In the genomic region with DNA sequence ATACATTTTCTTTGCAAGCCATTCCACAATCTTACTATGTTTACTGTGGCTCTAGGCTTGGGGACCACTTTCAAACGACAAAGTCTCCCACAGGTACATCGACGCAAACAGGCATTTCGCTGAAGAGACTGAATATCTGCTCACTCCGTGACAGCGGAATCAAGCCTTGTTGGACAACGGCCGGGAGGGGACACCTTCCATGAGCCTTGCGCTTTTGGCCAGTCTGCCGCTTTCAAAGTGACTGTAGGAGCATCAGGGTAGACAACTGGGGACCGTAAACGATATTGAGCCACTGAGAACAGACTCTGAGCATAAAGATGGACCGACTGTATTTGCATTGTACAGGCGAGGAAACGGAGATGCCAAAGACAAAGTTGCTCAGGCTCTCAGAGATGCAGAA, we compare ENCODE assay signal across 9 mouse cellular contexts. TPM values are rescaled to one million over a fixed set of nuclear protein-coding genes. Genes with fewer than 3 reads are reported as not detected.
DNase-seq lines count a peak whose midpoint lies in the region; ATAC-seq and TF ChIP-seq lines count a peak whose summit lies in the region.
"Had no signal": no experiment of that assay in that cellular context is flagged by ENCODE, and none has a peak within 500 bp of the region (broad histone marks: within the 10 kb centered on the region; RNA-seq: fewer than 3 reads in every experiment).

No protein-coding gene starts in this region.

- H3K4me1 ChIP-seq in heart, embryonic 13.5 days = peaks cover 24% of the 10 kb centered on the region
- peaks cover 67% of the 10 kb centered on the region for H3K4me1 ChIP-seq in G1E (ENCODE audit: insufficient read depth, low read depth, low read length)
- H3K4me1 ChIP-seq in hindbrain, embryonic 10.5 days (replicated peaks) = peaks cover 11% of the 10 kb centered on the region
- H3K4me1 ChIP-seq in liver, embryonic 15.5 days (replicated peaks) = peaks cover 67% of the 10 kb centered on the region

- H3K27me3 ChIP-seq in heart, embryonic 13.5 days (replicated peaks) = no peaks in the 10 kb centered on the region
- no peaks in the 10 kb centered on the region for H3K27me3 ChIP-seq in G1E (ENCODE audit: insufficient read depth, low read length)
- no peaks in the 10 kb centered on the region for H3K27me3 ChIP-seq in hindbrain, embryonic 10.5 days (ENCODE audit: insufficient read depth, poor library complexity, severe bottlenecking)
- no peaks in the 10 kb centered on the region for H3K27me3 ChIP-seq in liver, embryonic 15.5 days

- peak overlapping the region; percentile 93 for H3K27ac ChIP-seq in heart, embryonic 13.5 days (replicated peaks)
- peak overlapping the region; percentile 96 for H3K27ac ChIP-seq in hindbrain, embryonic 10.5 days
- H3K27ac ChIP-seq in liver, embryonic 15.5 days (replicated peaks) = peak overlapping the region; percentile 95

- peak overlapping the region; percentile 91 for H3K4me2 ChIP-seq in heart, embryonic 13.5 days
- H3K4me2 ChIP-seq in liver, embryonic 15.5 days = peak overlapping the region; percentile 89

- no peak for DNase-seq in heart, postnatal 4 days
- no peak for DNase-seq in G1E (ENCODE audit: low spot score)
- no peak for DNase-seq in hindbrain, embryonic 10.5 days (ENCODE audit: low spot score)
- no peak for DNase-seq in layer of hippocampus, adult 8-10 months (ENCODE audit: low spot score in 2 of 2)
- DNase-seq in frontal cortex, postnatal 14 days (ENCODE audit: low spot score in 2 of 2) = no peak
- no peak for DNase-seq in urinary bladder, postnatal 4 days (ENCODE audit: low spot score in 2 of 2)
- DNase-seq: kidney, adult 18-20 months had no signal

- no peaks in the 10 kb centered on the region for H3K9me3 ChIP-seq in heart, embryonic 13.5 days
- H3K9me3 ChIP-seq in G1E (replicated peaks) = 0 out of 2 replicates have a peak, but pooled peaks cover 2% of the 10 kb centered on the region
- H3K9me3 ChIP-seq in hindbrain, embryonic 10.5 days = no peaks in the 10 kb centered on the region
- H3K9me3 ChIP-seq in liver, embryonic 15.5 days (replicated peaks) = no peaks in the 10 kb centered on the region

- peak overlapping the region; percentile 93 for H3K9ac ChIP-seq in heart, embryonic 13.5 days
- peak overlapping the region; percentile 73 for H3K9ac ChIP-seq in liver, embryonic 15.5 days

- 84% methylated on average over 15 of the region's 15 CpGs for WGBS in heart, embryonic 13.5 days
- WGBS in hindbrain, embryonic 10.5 days = 91% methylated on average over 15 of the region's 15 CpGs
- WGBS in liver, embryonic 15.5 days (ENCODE audit: insufficient replicate concordance) = 79% methylated on average over 15 of the region's 15 CpGs

- no peak for TF ChIP-seq CTCF in G1E (IDR thresholded peaks at IDR 0.05; ENCODE audit: low read depth, low read length)

- ATAC-seq in heart, embryonic 13.5 days (ENCODE audit: extremely low read depth, insufficient number of reproducible peaks, low FRiP score, low TSS enrichment) = no peak
- ATAC-seq in G1E (ENCODE audit: extremely low read depth, insufficient number of reproducible peaks, low FRiP score, poor library complexity, severe bottlenecking) = no peak
- ATAC-seq in liver, embryonic 15.5 days (ENCODE audit: insufficient read depth) = no peak

- H3K4me3 ChIP-seq in heart, embryonic 13.5 days = peak overlapping the region; percentile 77
- H3K4me3 ChIP-seq in G1E (ENCODE audit: low read depth, low read length) = peak overlapping the region; percentile 82
- peak overlapping the region; percentile 70 for H3K4me3 ChIP-seq in hindbrain, embryonic 10.5 days
- H3K4me3 ChIP-seq in liver, embryonic 15.5 days (replicated peaks) = peak overlapping the region; percentile 74

- H3K36me3 ChIP-seq in heart, embryonic 13.5 days = peaks cover 30% of the 10 kb centered on the region
- H3K36me3 ChIP-seq in G1E (replicated peaks) = peaks cover 47% of the 10 kb centered on the region
- H3K36me3 ChIP-seq in hindbrain, embryonic 10.5 days = peaks cover 22% of the 10 kb centered on the region
- peaks cover 24% of the 10 kb centered on the region for H3K36me3 ChIP-seq in liver, embryonic 15.5 days (replicated peaks)

RNA-seq across cellular contexts. Expression of a gene that starts 1.5 kb away (rescaled TPM):
- 60.9 and 64.0 TPM in 2 replicates for polyA plus RNA-seq in heart, embryonic 13.5 days (2015; fragmentation: Nextera tagmentation; extraction: Ambion mirVana)
- total RNA-seq in heart, postnatal 4 days (2021) = 10 to 100 TPM; 39.3 to 41.2 TPM
- total RNA-seq in G1E (2014; fragmentation: Nextera tagmentation) = 50.3 and 54.0 TPM in 2 replicates
- 23.8 and 24.3 TPM in 2 replicates for total RNA-seq in G1E (2017)
- 116 and 142 TPM in 2 replicates for polyA plus RNA-seq in G1E (2012)
- polyA plus RNA-seq in hindbrain, embryonic 10.5 days (2016; fragmentation: Nextera tagmentation; extraction: Ambion mirVana) = 56.7 and 58.1 TPM in 2 replicates
- polyA plus RNA-seq in liver, embryonic 15.5 days (2015; fragmentation: Nextera tagmentation; extraction: Ambion mirVana) = 42.6 and 45.9 TPM in 2 replicates
- 1 to 10 TPM; 7.4 to 9.5 (median 8.6) TPM for total RNA-seq in layer of hippocampus, adult 8-10 months (2022)

RNA-seq across cellular contexts. Expression of a gene that starts 54.0 kb away (rescaled TPM):
- 21.6 and 22.7 TPM in 2 replicates for polyA plus RNA-seq in heart, embryonic 13.5 days (2015; fragmentation: Nextera tagmentation; extraction: Ambion mirVana)
- 10 to 100 TPM; 36.9 to 37.7 TPM for total RNA-seq in heart, postnatal 4 days (2021)
- total RNA-seq in G1E (2014; fragmentation: Nextera tagmentation) (not detected in 2 replicates), G1E (2017) (0.06 and 0.11 TPM in 2 replicates)
- polyA plus RNA-seq in G1E (2012) = 0.02 and 0.03 TPM in 2 replicates
- 26.7 and 30.0 TPM in 2 replicates for polyA plus RNA-seq in hindbrain, embryonic 10.5 days (2016; fragmentation: Nextera tagmentation; extraction: Ambion mirVana)
- 4.9 and 5.9 TPM in 2 replicates for polyA plus RNA-seq in liver, embryonic 15.5 days (2015; fragmentation: Nextera tagmentation; extraction: Ambion mirVana)
- 10 to 100 TPM; 17.7 to 25.5 (median 23.1) TPM for total RNA-seq in layer of hippocampus, adult 8-10 months (2022)
